Mouse (Mus musculus) adrenal gland (tissue): ENCODE measurements around the gene Phkb.
"Not testable (repeated sequence)": the region's sequence is repeated elsewhere in the genome, so short reads cannot be mapped to it uniquely, and the experiment has no call there.

Experiments
- intact Hi-C: fragments of 180-260 bp; cut with DNase I; formaldehyde crosslinking; loops from one replicate; pipeline ENCODE4 v1.15.1; 2025
- long read RNA-seq, 2 experiments: library from polyadenylated mRNA; unstranded; transcript quantifications; one replicate each; pipeline ENCODE4 v2.0.0; 2020; ENCODE audit warnings: borderline replicate concordance in 1 of 2; ENCODE audit not compliant: insufficient replicate concordance in 1 of 2

Gene Phkb
- long read RNA-seq, experiment 1, full-length matches to known transcripts = 1 of 14 reads
- long read RNA-seq, experiment 1, partial matches to known transcripts = 4 of 14 reads
- long read RNA-seq, experiment 1, other reads (novel, unspliced or antisense) = 9 of 14 reads
- long read RNA-seq, experiment 2, partial matches to known transcripts = 11 of 27 reads
- long read RNA-seq, experiment 2, other reads (novel, unspliced or antisense) = 16 of 27 reads

DNA sequence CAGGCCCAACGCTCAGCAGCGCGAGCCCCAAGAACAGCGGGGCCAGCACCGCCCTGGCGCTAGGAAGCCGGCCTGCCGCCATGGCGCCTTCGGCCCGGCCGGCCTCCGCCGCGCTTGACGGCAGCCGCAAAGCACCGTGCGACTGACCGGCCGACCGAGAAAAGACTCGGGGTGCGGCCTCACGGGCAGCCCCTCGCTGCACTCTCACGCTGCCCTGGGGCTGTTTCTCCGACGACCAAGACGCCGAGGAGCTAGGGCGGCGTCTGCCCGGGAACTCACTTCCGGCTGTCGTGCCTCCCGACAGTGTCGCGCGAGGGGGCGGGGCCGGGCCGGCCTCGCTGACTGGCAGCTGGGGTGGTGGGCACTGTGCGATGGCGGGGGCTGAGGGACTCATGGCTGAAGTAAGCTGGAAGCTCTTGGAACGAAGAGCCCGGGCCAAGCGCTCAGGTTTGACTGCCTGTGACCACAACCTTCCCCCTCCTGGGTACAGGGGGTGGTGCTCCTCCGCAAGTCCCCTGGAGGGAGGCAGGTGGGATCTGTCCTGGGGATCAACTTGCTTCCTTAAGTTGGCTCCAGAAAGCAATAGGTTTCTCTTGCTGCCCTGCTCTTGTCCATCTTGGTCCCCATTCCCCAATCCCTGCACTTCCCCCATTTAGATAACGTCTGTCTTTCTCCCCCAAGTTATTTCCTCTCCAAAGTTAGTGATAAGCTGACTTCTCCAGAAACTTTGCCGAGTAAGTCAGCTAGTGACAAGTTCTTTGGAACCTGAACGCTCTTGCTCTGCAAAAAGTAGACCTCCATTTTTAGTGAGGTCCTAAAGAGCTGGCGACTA, at the start of gene Phkb, which contains the start of gene Itfg1:
TSS of gene Phkb (plus strand) at position 303 of the 832 bp plus-strand sequence.
TSS of gene Itfg1 (minus strand) at position 265 of the 832 bp plus-strand sequence.
- intact Hi-C loops = no loop called here

DNA sequence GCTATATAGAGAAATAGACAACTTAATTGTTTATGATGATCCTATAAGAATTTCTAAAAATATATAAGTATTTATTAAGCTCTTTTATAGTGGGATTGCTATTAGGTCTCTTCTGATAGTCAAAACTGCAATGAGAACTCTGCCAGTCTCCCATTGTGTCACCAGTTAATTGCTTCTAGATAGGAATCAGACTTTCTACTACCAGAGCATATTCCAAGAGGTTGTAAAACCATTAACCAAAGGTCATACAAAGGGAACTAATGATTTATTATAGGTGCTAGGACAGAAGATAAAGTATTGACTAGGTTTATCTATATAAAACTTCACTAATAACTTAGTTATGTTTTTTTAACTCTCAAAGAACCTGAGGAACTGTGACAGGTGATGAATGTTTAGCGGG, 44.4 kb upstream of the Phkb start:
- intact Hi-C loops = not testable (repeated sequence)

DNA sequence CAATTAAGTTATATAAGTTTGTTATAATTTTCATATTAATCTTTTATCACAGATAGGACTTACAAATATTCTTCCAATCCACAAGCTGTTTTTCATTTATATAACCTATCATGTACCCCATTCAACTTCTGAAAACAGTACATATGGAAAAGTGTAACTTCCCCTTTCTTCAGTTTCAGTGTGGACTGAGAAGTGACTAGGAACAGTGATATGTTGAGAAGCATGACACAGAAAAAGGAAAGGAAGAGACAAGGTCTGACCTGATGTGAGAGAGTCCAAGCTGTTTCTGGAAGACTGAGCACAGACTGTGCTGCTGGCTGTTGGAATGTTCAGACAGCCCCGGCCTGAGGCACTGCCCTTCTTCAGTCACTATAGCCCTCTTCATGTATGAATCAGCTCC, 40.6 kb upstream of the Phkb start:
- intact Hi-C loops = no loop called here

DNA sequence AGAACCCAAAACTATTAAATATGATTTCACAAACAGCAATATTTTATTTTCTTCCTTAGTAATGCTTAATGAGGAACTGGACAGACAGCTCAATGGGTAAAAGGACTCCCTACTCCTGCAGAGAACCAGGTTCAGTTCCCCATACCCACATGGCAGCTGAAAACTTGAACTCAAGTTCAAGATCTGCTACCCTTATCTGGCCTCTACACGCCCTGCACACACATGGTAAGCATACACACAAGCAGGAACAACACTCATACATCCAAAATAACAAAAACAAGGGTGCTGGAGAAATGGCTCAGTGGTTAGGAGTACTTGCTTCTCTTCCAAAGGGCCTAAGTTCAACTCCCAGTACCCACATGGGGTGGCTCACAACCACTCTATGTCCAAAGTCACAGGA, 39.4 kb upstream of the Phkb start:
- intact Hi-C loops = no loop called here

DNA sequence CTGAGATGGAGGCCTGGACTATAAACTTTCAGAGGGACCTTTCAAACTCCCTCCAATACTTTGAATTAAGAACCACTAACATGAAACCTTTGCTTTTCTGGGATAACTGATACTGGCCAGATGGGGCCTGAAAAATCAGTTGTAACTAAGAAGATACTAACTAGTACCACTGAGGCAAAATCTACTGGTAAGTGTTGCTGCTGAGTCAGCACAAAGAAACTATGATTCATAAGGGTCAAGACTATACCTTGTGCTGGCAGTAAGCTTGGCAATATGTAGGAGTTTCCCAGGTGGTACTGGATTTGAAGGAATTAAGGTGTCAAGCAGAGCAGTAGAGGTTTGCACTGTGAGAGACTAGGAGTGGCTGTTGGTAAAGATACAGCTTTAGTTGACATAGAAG, 27.1 kb upstream of the Phkb start:
- intact Hi-C loops = no loop called here

DNA sequence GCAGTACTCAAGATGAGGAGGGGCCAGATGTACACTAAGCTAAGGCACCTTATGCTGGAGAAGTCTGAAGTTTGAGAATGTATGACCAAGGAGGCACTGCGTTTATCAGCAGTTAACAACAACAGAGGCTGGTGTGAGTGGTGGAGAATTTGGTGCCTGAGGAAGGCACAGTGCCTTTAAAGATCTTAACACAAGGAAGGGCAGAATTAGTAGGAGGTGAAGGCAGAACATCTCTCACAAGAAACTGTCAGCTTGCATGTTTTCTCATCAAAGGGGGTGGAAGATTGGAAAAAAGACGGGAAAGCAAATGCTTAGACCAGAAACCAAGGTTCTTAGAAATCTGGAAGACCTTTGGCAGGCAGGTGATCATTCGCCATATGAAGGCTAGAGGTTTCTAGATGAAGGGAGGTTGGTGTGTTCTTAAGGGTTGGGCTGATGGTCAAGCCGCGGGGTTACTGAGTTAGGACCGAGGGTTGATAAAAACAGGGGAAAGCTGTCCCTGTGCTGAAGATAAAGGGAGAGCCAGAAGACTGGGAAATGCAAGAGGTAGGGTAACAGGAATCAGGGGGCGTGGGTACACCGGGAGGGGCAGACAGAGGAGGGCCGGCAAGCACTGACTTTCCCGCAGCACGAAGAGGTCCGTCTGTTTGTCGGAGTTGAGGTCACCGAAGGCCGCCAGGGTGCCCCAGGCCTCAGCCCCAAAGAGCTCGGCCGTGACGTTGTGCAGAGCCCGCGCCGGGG, 673 bp upstream of the Phkb start:
- intact Hi-C loops = no loop called here

DNA sequence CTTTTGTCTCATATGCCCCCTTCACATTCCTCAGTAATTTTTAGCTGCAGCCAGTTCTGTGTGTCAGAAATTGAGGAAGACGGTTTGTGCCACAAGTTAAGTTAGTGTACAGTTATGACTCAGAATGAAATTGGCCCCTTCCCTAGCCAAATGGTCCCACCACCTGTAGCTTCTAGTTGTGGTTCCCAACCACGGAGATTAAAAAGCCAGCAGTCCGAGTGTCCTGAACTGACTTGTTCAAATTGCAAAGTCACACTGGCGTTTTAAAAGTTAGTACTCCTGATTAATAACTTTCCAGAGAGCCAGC, 683 bp downstream of the Phkb start:
- intact Hi-C loops = no loop called here

DNA sequence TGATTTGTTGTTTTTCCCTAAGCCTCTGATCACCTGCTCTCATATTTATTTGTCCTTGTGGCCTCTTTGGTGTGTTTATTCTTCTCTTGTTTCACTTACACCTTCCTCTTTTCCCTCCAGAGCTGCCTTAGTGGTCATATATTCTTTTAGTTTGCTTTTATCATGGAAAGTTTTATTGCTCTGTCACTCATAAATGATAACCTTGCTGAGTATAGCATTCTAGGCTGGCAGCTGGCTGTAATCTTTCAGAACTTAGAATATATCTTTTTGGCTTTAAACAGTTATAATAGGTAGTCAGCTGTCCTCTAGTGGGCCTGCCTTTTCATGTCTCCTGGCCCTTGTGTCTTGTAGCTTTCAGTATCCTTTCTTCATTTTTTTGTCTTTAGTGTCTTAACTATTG, 5.1 kb downstream of the Phkb start:
- intact Hi-C loops = no loop called here

DNA sequence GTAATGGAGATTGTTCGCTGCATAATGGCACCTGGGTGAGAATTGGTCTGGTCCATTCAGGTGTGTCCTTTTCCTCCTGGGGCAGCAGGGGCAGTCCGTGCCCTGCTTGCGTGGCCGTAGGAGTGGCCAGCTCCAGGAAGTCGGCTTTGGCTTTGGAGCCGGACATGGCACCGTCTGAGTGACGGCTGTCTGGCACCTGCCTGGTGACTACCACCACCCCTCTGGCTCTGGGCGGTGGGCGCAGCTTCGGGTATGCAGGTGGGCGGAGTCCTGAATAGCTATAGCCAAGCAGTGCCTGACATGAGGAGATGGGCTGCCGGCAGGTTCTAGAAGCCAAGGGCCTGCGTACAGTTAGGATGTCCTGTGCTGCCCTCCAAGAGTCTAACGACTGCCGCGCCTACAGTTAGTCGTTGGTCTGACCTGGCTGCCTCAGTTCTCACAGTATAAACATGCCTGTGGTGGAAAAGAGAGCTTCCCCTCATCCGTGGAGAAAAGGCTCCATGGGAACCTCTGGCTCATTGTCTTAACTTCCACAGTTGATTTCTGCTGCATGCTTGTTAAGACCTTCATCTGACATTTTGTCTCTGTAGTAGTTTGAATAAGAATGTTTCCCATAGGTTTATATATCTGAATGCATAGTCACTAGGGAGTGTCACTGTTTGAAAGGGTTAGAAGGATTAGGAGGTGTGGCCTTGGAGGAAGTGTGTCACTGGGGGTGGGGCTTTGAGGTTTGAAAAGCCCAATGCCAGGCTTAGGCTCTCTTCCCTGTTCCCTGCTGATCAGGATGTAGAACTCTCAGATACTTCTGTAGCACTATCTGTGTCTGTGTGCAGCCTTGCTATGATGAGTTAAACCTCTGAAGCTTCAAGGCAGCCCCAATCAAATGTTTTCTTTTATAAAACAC, 13.7 kb downstream of the Phkb start:
- intact Hi-C loops = no loop called here

DNA sequence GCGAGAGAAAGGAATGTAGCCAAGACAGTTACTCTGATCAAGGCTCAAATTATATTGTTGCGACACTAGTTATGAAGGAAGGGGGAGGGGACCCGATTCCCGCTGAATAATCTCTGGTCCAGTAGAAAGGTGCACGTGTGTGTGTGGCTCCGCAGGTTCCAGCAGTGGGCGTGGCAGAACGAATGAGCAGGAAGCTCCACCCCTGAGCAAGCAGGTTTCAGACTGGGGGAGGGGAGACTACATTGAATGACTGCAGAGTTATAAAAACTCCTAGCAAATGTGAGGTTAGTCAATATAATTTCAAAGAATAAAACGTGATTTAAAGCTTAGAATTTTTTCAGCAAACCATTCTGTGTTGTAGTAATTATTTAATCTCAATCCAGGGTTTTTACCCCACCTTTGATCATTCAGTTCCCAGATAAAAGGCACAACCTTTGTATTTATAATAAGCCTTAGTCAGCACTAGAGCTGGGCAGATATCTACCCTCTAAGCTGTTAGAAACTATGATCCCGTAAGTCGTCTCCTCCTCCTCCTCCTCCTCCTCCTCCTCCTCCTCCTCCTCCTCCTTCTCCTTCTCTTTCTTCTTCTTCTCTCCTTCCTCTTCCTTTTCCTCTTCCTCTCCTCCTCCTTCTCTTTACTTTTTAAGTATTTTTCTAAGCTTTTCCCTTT, 16.6 kb downstream of the Phkb start:
- intact Hi-C loops = not testable (repeated sequence)

DNA sequence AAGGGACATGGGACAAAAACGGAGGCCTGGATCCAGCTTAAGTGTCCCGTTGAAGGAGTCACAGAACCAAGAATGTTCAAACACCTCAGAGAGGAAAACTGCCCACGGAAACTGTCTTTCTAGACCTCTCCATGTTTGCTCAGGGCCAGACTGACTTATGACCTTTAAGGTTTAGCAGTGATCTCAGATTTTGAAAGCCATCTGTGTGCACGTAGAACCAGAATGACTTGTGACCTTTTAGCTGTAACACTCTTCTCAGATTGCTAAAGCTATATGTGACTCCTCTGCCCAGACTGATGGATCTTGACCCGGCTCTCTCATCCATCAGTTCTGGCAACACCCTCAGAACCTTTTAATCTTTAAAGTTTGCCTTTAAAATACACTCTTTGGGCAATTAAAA, 19.9 kb downstream of the Phkb start:
- intact Hi-C loops = no loop called here

DNA sequence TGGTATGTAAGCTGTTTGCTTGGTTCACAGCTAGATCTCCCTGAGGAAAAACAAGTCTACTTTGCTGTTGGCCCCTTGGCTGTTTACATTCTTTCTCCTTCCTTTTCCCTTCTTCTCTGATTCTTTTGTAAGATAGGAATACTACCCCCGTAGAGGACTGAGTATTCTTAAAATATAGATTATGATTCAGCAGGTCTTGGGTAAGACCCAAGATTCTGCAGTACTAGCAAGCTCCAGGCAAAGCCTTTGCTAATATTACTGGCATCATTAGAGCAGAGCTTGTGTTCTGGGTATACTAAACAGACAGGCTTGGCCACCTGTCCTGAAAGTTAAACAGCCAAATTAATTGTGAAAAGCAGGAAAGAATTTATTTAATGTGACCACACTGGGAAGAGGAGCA, 21.6 kb downstream of the Phkb start:
- intact Hi-C loops = no loop called here

DNA sequence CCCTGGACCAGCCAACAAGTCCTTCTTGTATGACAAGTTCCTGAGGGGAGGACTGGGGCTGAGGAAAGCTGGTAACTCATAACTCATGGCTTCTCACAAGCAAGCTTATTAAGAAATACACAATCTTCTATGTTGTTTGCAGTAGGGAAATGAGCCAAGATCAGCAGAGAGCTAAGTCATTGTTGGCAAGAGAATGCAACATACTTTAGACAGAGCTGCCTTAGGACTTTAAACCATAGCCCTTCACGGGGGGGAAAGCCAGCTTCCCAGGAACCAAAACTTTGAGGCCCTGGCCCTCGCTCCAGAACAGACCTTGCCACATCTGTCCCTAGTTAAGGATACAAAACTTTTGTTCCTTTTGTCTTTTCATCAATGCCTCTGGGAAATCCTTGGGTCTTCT, 30.9 kb downstream of the Phkb start:
- intact Hi-C loops = no loop called here

DNA sequence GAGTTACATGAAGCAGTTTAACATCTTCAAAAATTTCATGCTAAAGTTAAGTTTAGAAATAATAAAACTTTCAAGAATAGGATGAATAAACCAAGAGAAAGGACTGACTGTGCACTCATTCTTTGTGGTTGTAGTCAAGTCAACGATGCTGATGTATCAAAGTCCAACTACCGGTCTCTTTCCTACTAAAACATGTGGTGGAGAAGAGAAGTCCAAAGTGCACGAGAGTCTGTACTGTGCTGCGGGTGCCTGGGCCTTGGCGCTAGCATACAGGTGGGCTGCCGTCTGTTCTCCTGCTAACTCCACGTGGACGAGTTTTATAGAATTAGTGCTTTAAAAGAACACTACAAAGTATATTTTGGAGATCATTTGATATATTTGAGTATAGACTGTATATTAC, 37.2 kb downstream of the Phkb start:
- intact Hi-C loops = no loop called here

DNA sequence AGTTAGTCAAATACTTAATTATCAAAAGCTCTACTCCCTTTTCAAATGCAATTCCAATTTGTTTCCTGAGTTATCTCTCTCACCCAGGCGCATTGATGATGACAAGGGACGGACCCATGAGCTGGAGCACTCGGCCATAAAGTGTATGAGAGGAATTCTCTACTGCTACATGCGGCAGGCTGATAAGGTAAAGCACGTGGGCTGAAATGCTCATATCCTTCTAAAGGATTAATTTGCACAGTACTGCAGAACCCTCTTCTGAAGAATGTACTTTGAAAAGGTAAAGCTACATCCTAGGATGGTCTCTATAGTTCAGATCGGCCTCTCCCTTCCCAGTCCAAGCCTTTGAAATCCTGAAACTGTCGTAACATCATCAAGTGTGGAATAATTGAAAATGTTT, 38.9 kb downstream of the Phkb start:
- intact Hi-C loops = no loop called here

DNA sequence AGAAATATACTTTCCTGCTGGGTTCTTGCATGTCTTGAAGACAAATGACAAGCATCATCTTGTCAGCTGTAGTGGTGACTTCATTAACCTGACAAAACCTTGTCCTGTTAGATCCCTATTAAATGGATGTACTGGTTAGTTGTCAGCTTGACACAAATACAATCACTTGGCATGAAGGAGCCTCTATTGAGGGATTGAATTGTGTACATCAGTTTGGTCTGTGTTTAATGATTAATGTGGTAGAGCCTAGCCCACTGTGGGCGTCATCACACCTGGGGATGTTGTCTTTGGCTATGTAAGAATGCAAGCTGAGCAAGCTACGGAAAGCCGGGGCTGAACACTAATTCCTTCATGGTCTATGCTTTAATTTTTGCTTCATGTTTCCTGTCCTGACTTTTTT, 44.1 kb downstream of the Phkb start:
- intact Hi-C loops = no loop called here

DNA sequence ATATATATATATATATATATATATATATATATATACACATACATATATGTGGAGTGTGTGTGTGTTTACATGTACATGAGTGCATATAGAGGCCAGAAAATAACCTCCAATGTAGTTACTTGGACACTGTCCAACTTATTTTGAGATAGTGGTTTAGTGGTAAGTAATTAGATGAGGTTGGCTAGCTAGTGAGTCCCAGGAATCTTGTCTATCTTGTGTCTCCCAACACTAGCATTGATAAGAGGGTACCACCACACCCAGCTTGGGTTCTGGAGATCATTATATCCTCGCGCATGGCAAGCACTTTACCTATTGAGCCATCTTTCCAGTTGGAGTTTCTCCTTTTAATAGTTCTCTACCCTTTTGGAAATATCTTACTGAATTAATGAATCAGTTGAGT, 56.9 kb downstream of the Phkb start:
- intact Hi-C loops = no loop called here

DNA sequence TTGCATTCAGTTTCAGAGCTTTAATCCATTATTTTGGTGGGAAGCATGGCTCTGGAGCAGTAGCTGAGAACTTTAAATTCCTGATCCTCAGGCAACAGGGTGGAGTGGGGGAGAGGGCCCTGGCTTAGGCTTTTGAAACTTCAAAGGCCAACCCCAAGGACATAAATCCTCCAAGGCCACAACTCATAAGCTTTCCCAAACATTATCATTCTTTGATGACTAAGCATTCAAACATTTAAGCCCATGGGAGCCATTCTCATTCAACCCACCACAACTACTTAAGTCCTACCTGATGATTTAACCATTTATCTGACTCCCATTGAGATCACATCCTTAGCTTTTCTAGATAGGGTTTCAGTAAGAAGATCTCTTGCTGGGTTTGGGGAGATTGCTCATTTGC, 84.2 kb downstream of the Phkb start:
- intact Hi-C loops = no loop called here

DNA sequence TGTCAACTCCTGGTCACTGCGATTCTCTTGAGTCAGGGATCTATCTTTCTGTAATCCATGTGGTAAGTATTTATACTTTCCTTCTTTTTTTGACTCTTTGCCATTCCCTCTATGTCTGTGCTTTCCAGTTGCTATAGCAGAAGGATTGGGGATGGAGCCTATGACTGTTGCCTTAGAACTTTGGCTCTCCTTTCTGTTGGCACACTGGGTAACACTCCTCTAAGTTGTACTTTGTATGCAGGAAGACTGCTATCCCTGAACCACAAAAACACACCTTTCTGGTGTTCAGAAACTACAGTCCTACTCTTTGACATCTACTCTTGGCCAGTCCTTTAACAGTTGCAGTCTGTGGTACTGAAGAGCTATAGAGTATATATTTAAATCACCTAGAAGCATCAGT, 84.8 kb downstream of the Phkb start:
- intact Hi-C loops = no loop called here

DNA sequence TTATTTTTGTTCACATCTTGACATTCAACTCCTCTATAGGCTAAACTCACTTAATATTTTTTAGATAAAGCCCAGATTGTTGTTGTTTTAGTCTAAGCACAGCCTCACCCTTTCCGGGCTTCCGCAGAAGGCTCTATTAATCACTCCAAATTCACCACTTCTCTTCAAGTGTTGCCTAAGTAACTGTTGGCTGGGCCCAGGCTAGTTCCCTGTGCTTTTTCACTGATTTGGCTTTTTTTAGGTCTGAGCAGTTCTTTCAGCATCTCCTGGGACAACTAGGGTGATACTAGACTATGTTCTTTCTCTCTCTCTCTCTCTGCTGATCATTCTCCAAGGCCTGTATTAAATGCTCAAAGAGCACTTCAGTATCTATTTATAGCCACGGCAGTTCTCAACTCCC, 85.3 kb downstream of the Phkb start:
- intact Hi-C loops = no loop called here

DNA sequence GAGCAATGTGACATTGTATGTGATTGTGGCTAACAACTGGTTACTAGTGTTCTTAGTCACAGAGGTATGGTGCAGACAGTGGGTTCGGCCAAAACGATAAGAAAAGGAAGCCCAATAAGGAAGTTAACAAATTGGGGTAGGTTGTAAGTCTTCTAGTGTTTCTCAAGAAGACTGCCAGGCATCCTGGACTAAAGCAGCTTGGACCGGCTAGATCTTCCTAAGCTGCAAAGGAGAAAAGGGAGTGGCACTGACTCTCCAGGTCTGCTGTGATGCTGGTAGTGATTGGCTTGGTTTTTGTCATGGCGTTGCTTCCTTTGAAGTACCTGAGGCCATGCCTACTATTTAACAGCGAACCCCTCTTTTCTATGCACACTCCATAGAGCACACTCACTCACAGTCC, 95.4 kb downstream of the Phkb start:
- intact Hi-C loops = no loop called here
